Mouse (Mus musculus): Measurements from ENCODE around the gene Nat8l. TPM values are rescaled to one million over a fixed set of nuclear protein-coding genes. Genes with fewer than 3 reads are reported as not detected.

The Nat8l gene
- polyA plus RNA-seq, 1 experiment from 2014 or later = 0.14 TPM

DNA sequence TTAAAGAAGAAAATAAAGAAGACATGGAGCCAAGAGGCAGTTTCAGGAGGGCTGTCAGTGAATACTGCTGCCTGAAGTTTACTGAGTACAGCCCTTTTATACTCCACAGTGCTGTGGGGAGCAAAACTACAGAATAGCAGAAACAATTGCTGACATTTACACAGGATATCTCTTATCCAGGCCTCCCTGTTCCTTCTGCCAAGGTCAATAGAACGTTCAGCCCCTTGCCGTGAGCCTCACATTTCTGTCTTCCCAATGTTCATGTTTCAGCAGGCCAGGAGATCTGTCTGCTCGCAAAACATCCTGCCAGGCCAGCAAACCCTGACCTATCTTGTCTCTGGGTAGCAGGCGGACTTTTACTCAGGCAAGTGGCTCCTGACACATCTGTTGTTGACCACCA, 36.4 kb upstream of the Nat8l start:
- Histone ChIP-seq H3K27me3 (ENCODE audit: insufficient read depth, low read length) (no peaks in the 10 kb centered on the region), H3K4me3 (ENCODE audit: low read depth, low read length) (no peak overlapping the region), H3K36me3 (replicated peaks; ENCODE audit: insufficient read depth, low read length) (no peaks in the 10 kb centered on the region), H3K27ac (ENCODE audit: low read depth) (no peak overlapping the region), H3K4me2 (ENCODE audit: low read depth, low read length) (no peak overlapping the region), H3K9ac (replicated peaks) (no peak overlapping the region), H3K9me3 (ENCODE audit: low read length) (no peaks in the 10 kb centered on the region; the same call in 1 of the 2 replicates), H3K4me1 (ENCODE audit: insufficient read depth) (no peaks in the 10 kb centered on the region)
- TF ChIP-seq CTCF (IDR thresholded peaks at IDR 0.05; ENCODE audit: low read depth) (no peak), EP300 (IDR thresholded peaks at IDR 0.05; ENCODE audit: low read depth) (no peak)
- ATAC-seq (no peak), DNase-seq (no peak)
- WGBS (ENCODE audit: insufficient replicate concordance) = 61% methylated on average over 4 of the region's 4 CpGs

DNA sequence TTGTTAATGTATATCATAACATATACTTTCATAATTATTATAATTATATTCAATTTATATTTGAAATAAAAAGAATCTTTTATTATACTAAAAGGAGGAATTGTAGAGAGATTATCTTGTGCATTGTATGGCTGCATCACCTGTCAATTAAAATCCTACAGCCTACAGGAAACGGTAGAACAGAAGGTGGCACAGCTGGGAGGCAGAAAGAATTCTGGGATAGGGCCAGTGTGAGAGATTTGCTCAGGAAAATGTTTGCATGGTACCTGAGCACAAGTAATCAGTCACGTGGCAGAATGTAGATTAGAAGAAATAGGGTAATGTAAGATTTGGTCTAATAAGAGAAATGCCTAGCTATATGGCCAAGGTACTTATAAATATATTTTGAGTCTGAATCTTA, 21.0 kb upstream of the Nat8l start:
- Histone ChIP-seq H3K4me1 (ENCODE audit: insufficient read depth) (no peaks in the 10 kb centered on the region), H3K9me3 (ENCODE audit: low read length) (no peaks in the 10 kb centered on the region), H3K27me3 (ENCODE audit: insufficient read depth, low read length) (0 out of 2 replicates have a peak, but pooled peaks cover 2% of the 10 kb centered on the region), H3K27ac (ENCODE audit: low read depth) (no peak overlapping the region), H3K9ac (replicated peaks) (no peak overlapping the region), H3K4me2 (ENCODE audit: low read depth, low read length) (no peak overlapping the region), H3K4me3 (ENCODE audit: low read depth, low read length) (no peak overlapping the region), H3K36me3 (replicated peaks; ENCODE audit: insufficient read depth, low read length) (no peaks in the 10 kb centered on the region)
- 61% methylated on average over 2 of the region's 2 CpGs for WGBS (ENCODE audit: insufficient replicate concordance)
- TF ChIP-seq CTCF (IDR thresholded peaks at IDR 0.05; ENCODE audit: low read depth) = no peak
- no peak for TF ChIP-seq EP300 (IDR thresholded peaks at IDR 0.05; ENCODE audit: low read depth)
- DNase-seq (no peak), ATAC-seq (no peak)

DNA sequence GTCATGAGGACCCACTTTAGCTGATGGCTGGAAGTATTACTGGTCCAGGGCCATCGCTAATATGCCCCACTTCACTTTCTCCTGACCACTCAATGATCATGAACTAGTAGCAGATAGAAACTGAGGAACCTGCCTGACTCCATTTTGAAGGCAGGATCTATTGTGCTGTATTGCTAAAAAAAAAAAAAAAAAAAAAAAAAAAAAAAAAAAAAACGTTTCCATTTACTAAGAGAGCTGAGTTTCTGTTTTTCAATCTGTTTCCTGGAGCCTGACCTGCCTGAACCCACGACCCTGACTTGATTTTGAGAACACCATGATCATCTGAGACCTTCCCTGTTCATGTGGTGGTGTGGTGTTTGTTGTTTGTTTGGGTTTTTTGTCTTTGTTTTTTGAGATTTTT, 19.5 kb upstream of the Nat8l start:
- no peak overlapping the region for H3K4me3 ChIP-seq (ENCODE audit: low read depth, low read length)
- H3K4me2 ChIP-seq (ENCODE audit: low read depth, low read length) = no peak overlapping the region
- H3K9ac ChIP-seq (replicated peaks) = no peak overlapping the region
- H3K27ac ChIP-seq (ENCODE audit: low read depth) = no peak overlapping the region
- 0 out of 2 replicates have a peak, but pooled peaks cover under 1% of the 10 kb centered on the region for H3K27me3 ChIP-seq (ENCODE audit: insufficient read depth, low read length)
- TF ChIP-seq EP300 (IDR thresholded peaks at IDR 0.05; ENCODE audit: low read depth) (no peak), CTCF (IDR thresholded peaks at IDR 0.05; ENCODE audit: low read depth) (no peak)
- no peaks in the 10 kb centered on the region for H3K4me1 ChIP-seq (ENCODE audit: insufficient read depth)
- ATAC-seq (no peak), DNase-seq (no peak)
- 24% methylated on average over 3 of the region's 3 CpGs for WGBS (ENCODE audit: insufficient replicate concordance)
- no peaks in the 10 kb centered on the region for H3K9me3 ChIP-seq (ENCODE audit: low read length)
- H3K36me3 ChIP-seq (replicated peaks; ENCODE audit: insufficient read depth, low read length) = no peaks in the 10 kb centered on the region

DNA sequence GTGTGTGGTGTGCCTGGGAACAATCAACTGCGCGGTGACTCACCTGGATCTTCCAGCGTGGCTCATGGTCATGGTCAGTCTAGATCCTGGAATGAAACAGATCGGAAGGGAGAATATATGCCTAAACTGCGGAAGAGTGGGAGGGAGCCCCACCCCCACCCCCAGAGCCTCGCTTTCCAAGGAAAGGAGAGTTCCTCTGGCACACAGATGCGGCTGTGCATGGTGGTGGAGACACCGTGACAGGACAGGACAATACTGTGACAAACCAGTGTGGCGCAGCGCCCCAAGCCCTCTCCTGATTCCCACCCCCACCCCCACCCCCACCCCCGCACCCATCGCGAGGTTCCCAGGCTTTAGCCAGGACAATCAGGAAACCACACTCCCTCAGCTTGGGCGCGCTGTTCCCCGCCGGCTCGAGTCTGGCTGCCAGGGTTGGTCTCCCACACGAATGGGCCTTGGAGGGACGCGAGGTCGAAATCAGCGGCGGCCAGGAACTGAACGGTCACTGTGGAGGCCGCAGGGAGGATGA, 13.0 kb upstream of the Nat8l start:
- Histone ChIP-seq H3K4me1 (ENCODE audit: insufficient read depth) (peaks cover 8% of the 10 kb centered on the region; the same call in 1 of the 2 replicates), H3K4me2 (ENCODE audit: low read depth, low read length) (peak overlapping the region; percentile 87), H3K36me3 (replicated peaks; ENCODE audit: insufficient read depth, low read length) (no peaks in the 10 kb centered on the region), H3K9me3 (ENCODE audit: low read length) (no peaks in the 10 kb centered on the region), H3K9ac (replicated peaks) (peak overlapping the region; percentile 41), H3K27me3 (ENCODE audit: insufficient read depth, low read length) (peaks cover 25% of the 10 kb centered on the region), H3K27ac (ENCODE audit: low read depth) (no peak overlapping the region), H3K4me3 (ENCODE audit: low read depth, low read length) (peak overlapping the region; percentile 64)
- DNase-seq (no peak), ATAC-seq (no peak)
- TF ChIP-seq EP300 (IDR thresholded peaks at IDR 0.05; ENCODE audit: low read depth) (no peak), CTCF (IDR thresholded peaks at IDR 0.05; ENCODE audit: low read depth) (no peak)
- WGBS (ENCODE audit: insufficient replicate concordance) = 9% methylated on average over 26 of the region's 26 CpGs

DNA sequence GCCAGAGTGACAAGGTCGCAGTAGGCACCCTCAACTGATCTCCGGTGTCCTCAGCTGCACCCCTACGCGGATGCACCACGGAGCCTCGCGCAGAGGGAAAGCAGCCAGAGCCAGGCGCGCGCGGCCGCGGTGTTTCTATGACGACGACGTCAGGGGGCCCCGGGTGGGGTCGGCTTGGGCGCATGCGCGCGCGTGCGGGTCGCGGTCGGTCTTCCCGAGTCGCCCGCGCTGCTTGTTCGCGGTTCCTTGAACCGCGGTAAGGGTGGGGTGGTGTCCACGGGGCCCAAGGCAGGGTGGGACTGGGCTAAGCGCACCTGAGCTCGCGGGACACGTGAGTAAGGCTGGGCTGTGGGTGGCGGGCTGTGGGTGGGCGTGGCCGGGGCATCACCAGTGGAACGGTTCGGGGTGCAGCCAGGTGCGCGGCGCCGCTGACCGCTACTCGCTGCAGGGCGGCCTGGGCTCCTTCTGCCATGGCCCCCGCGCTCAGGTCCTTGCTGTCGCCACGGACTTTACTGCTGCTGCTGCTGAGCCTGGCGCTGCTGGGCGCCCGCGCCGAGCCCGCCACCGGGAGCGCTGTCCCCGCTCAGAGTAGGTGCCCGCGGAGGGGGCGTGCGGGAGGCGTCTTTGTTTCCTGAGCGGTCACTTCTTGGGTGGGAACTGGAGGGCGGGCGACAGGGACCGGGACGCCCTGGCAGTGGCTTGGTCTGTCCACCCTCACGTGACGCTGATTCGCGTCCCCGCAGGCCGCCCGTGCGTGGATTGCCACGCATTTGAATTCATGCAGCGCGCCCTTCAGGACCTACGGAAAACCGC, 12.3 kb upstream of the Nat8l start, which contains the start of gene Gm1673:
Gene Gm1673 (plus strand): TSS at position 125 of the 813 bp plus-strand sequence.
- Histone ChIP-seq H3K9me3 (ENCODE audit: low read length) (no peaks in the 10 kb centered on the region), H3K27me3 (ENCODE audit: insufficient read depth, low read length) (peaks cover 25% of the 10 kb centered on the region), H3K4me1 (ENCODE audit: insufficient read depth) (peaks cover 8% of the 10 kb centered on the region; the same call in 1 of the 2 replicates), H3K27ac (ENCODE audit: low read depth) (no peak within 1 kb of the TSS), H3K4me2 (ENCODE audit: low read depth, low read length) (peak within 1 kb of the TSS; percentile 87), H3K36me3 (replicated peaks; ENCODE audit: insufficient read depth, low read length) (no peaks in the 10 kb centered on the region), H3K9ac (replicated peaks) (peak within 1 kb of the TSS; percentile 41), H3K4me3 (ENCODE audit: low read depth, low read length) (peak within 1 kb of the TSS; percentile 64)
- DNase-seq (peak; percentile 70), ATAC-seq (peak; percentile 56)
- no peak for TF ChIP-seq EP300 (IDR thresholded peaks at IDR 0.05; ENCODE audit: low read depth)
- TF ChIP-seq CTCF (IDR thresholded peaks at IDR 0.05; ENCODE audit: low read depth) = peak; percentile 36
- WGBS (ENCODE audit: insufficient replicate concordance) = under 1% methylated on average over 83 of the region's 88 CpGs

All from liver, postnatal 0 days (tissue).